16 mouse cellular contexts compared by ENCODE assay signal in the genomic region with DNA sequence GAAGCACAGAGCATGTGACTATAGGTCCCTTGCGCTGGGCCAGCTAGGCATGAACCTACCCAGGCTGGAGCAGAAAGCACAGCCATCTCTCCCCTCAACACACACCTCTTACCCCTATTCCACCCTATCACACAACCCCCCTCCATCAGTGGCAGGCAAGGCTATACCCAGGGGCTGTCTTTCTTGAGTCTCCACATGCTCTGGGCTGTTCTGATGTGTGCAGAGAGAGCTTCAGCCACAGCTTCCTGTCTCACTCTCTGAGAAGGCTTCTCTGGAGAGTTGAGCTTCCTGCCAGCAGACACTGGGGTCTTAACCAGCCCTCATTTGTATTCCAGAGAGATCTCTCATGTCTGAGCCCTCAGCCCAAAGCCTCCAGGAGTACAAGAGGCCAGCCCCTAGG. TPM values are rescaled to one million over a fixed set of nuclear protein-coding genes. Genes with fewer than 3 reads are reported as not detected.
A peak's percentile ranks its signal among the peaks of the same experiment; 100 is the strongest.
DNase-seq lines count a peak whose midpoint lies in the region; ATAC-seq and TF ChIP-seq lines count a peak whose summit lies in the region.
"Had no signal": no experiment of that assay in that cellular context is flagged by ENCODE, and none has a peak within 500 bp of the region (broad histone marks: within the 10 kb centered on the region; RNA-seq: fewer than 3 reads in every experiment).

No protein-coding gene starts in this region.

- no peak for TF ChIP-seq POLR2A in kidney, adult 2 months (IDR thresholded peaks at IDR 0.05; ENCODE audit: low read depth, low read length)

- no peaks in the 10 kb centered on the region for H3K9me3 ChIP-seq in hindbrain, postnatal 0 days (ENCODE audit: low read length)
- H3K9me3 ChIP-seq in hindbrain, embryonic 13.5 days, result no peaks in the 10 kb centered on the region
- H3K9me3 ChIP-seq in neural tube, embryonic 15.5 days (replicated peaks), result no peaks in the 10 kb centered on the region
- H3K9me3 ChIP-seq: embryonic facial prominence, embryonic 10.5 days; kidney, embryonic 15.5 days; limb, embryonic 15.5 days had no signal

- H3K4me1 ChIP-seq in hindbrain, postnatal 0 days (ENCODE audit: insufficient read depth, low read length), result peaks cover 13% of the 10 kb centered on the region
- peaks cover 18% of the 10 kb centered on the region for H3K4me1 ChIP-seq in hindbrain, embryonic 13.5 days (replicated peaks)
- peaks cover 21% of the 10 kb centered on the region for H3K4me1 ChIP-seq in neural tube, embryonic 15.5 days
- H3K4me1 ChIP-seq in kidney, adult 2 months (ENCODE audit: control insufficient read depth, insufficient read depth, low read length), result 0 out of 2 replicates have a peak, but pooled peaks cover 3% of the 10 kb centered on the region

- no peaks in the 10 kb centered on the region for H3K36me3 ChIP-seq in hindbrain, postnatal 0 days (ENCODE audit: insufficient read depth, low read length)
- no peaks in the 10 kb centered on the region for H3K36me3 ChIP-seq in hindbrain, embryonic 13.5 days
- 0 out of 2 replicates have a peak, but pooled peaks cover 3% of the 10 kb centered on the region for H3K36me3 ChIP-seq in neural tube, embryonic 15.5 days
- H3K36me3 ChIP-seq in kidney, adult 2 months (ENCODE audit: control insufficient read depth, insufficient read depth, low read length), result no peaks in the 10 kb centered on the region
- H3K36me3 ChIP-seq: kidney, embryonic 15.5 days; limb, embryonic 15.5 days had no signal

- no peak overlapping the region for H3K4me3 ChIP-seq in hindbrain, postnatal 0 days (ENCODE audit: low read length)
- H3K4me3 ChIP-seq in hindbrain, embryonic 13.5 days, result no peak overlapping the region
- H3K4me3 ChIP-seq in neural tube, embryonic 15.5 days (replicated peaks), result no peak overlapping the region
- no peak overlapping the region for H3K4me3 ChIP-seq in kidney, adult 2 months (ENCODE audit: insufficient read depth, low read depth, low read length)
- H3K4me3 ChIP-seq: embryonic facial prominence, embryonic 10.5 days; kidney, embryonic 15.5 days; left cerebral cortex, adult 2 months; limb, embryonic 15.5 days; myocyte had no signal

- no peak overlapping the region for H3K27ac ChIP-seq in hindbrain, postnatal 0 days
- H3K27ac ChIP-seq in hindbrain, embryonic 13.5 days, result no peak overlapping the region
- no peak overlapping the region for H3K27ac ChIP-seq in neural tube, embryonic 15.5 days (replicated peaks)
- H3K27ac ChIP-seq in kidney, adult 2 months (ENCODE audit: insufficient read depth, low read depth, low read length), result no peak overlapping the region
- H3K27ac ChIP-seq: embryonic facial prominence, embryonic 10.5 days; kidney, embryonic 15.5 days; left cerebral cortex, adult 2 months; limb, embryonic 15.5 days had no signal

- no peak overlapping the region for H3K9ac ChIP-seq in hindbrain, postnatal 0 days (replicated peaks; ENCODE audit: low read length)
- H3K9ac ChIP-seq in hindbrain, embryonic 13.5 days, result no peak overlapping the region
- H3K9ac ChIP-seq in neural tube, embryonic 15.5 days (replicated peaks), result no peak overlapping the region
- H3K9ac ChIP-seq: kidney, embryonic 15.5 days; limb, embryonic 15.5 days had no signal

- ATAC-seq in hindbrain, postnatal 0 days, result peak; percentile 28; the same call in 1 of the 2 replicates
- no peak for ATAC-seq in hindbrain, embryonic 13.5 days (ENCODE audit: low FRiP score)
- peak; percentile 97 for ATAC-seq in CD4-positive, CD25-positive, alpha-beta regulatory T cell, adult 4 months
- ATAC-seq in neural tube, embryonic 15.5 days (ENCODE audit: low FRiP score), result no peak

- WGBS in hindbrain, postnatal 0 days, result 96% methylated on average over 1 of the region's 1 CpGs
- WGBS in hindbrain, embryonic 13.5 days, result 90% methylated on average over 1 of the region's 1 CpGs
- 92% methylated on average over 1 of the region's 1 CpGs for WGBS in neural tube, embryonic 15.5 days
- 97% methylated on average over 1 of the region's 1 CpGs for WGBS in kidney, adult 2 months

- no peak for DNase-seq in hindbrain, postnatal 0 days (ENCODE audit: low spot score)
- peak; percentile 75 for DNase-seq in induced T-regulatory cell, adult 2 months (ENCODE audit: low read depth)
- peak; percentile 34 to 62 for DNase-seq in thymus, adult 18-20 months
- no peak for DNase-seq in layer of hippocampus, postnatal 25 days (ENCODE audit: extremely low spot score in 1 of 2, low spot score in 1 of 2)
- no peak for DNase-seq in kidney, adult 2 months
- DNase-seq: cerebellum, adult 8-10 months; lung, postnatal 10 days had no signal

- H3K4me2 ChIP-seq in hindbrain, postnatal 0 days (ENCODE audit: low read depth, low read length), result no peak overlapping the region
- no peak overlapping the region for H3K4me2 ChIP-seq in hindbrain, embryonic 13.5 days
- no peak overlapping the region for H3K4me2 ChIP-seq in neural tube, embryonic 15.5 days
- H3K4me2 ChIP-seq: kidney, embryonic 15.5 days; limb, embryonic 15.5 days had no signal

- H3K27me3 ChIP-seq in hindbrain, postnatal 0 days (ENCODE audit: insufficient read depth, low read length), result no peaks in the 10 kb centered on the region
- no peaks in the 10 kb centered on the region for H3K27me3 ChIP-seq in hindbrain, embryonic 13.5 days
- H3K27me3 ChIP-seq in neural tube, embryonic 15.5 days (replicated peaks), result no peaks in the 10 kb centered on the region
- H3K27me3 ChIP-seq in kidney, adult 2 months (replicated peaks; ENCODE audit: control insufficient read depth, insufficient read depth, low read length), result no peaks in the 10 kb centered on the region
- H3K27me3 ChIP-seq: kidney, embryonic 15.5 days; limb, embryonic 15.5 days had no signal

- no peak for TF ChIP-seq CTCF in hindbrain, postnatal 0 days (IDR thresholded peaks at IDR 0.05; ENCODE audit: low read depth)
- TF ChIP-seq CTCF in kidney, adult 2 months (conservative IDR thresholded peaks at IDR 0.05; ENCODE audit: insufficient read depth, insufficient read length, low read depth, low read length), result no peak

RNA-seq across cellular contexts. Expression of a gene that starts 57.7 kb away (rescaled TPM):
- total RNA-seq in hindbrain, postnatal 0 days (2014; rRNA removed), result 160 and 171 TPM in 2 replicates
- polyA plus RNA-seq in hindbrain, postnatal 0 days (2015; fragmentation: Nextera tagmentation; extraction: Ambion mirVana), result 254 and 255 TPM in 2 replicates
- 96.0 and 102 TPM in 2 replicates for polyA plus RNA-seq in hindbrain, embryonic 13.5 days (2015; fragmentation: Nextera tagmentation; extraction: Ambion mirVana)
- polyA plus RNA-seq in CD4-positive, CD25-positive, alpha-beta regulatory T cell, adult 4 months (2017; shearing (Covaris generic)), result not detected
- polyA plus RNA-seq in neural tube, embryonic 15.5 days (2015; fragmentation: Nextera tagmentation; extraction: Ambion mirVana), result 178 and 204 TPM in 2 replicates
- total RNA-seq in layer of hippocampus, postnatal 25 days (2021), result 100 to 1,000 TPM; 132 to 135 TPM
- polyA plus RNA-seq in kidney, adult 2 months (2012; rRNA removed), result 0.31 and 1.2 TPM in 2 replicates
- total RNA-seq: heart, postnatal 25 days had no signal
- polyA plus RNA-seq: myocyte had no signal

Comparison
In these comparisons a context has a peak if more than half of its experiments do, and no peak if none do; other contexts are left out.
1. ATAC-seq: peak in hindbrain, postnatal 0 days (single experiment) and CD4-positive, CD25-positive, alpha-beta regulatory T cell, adult 4 months (single experiment); none in hindbrain, embryonic 13.5 days (single experiment) and neural tube, embryonic 15.5 days (single experiment).
2. DNase-seq: peak in induced T-regulatory cell, adult 2 months (single experiment) and thymus, adult 18-20 months (2 of 2); none in hindbrain, postnatal 0 days (single experiment), layer of hippocampus, postnatal 25 days (0 of 2) and kidney, adult 2 months (single experiment).
3. RNA of a gene that starts 57.7 kb away (polyA plus RNA-seq): 254 to 255 TPM in hindbrain, postnatal 0 days, 178 to 204 TPM in neural tube, embryonic 15.5 days and 96.0 to 102 TPM in hindbrain, embryonic 13.5 days; 0.31 to 1.2 TPM in kidney, adult 2 months and not detected in CD4-positive, CD25-positive, alpha-beta regulatory T cell, adult 4 months; every median in the first group is over 10 times any median in the second.